Mouse (Mus musculus): ENCODE results near the gene Tollip. TPM values are rescaled to one million over a fixed set of nuclear protein-coding genes. Genes with fewer than 3 reads are reported as not detected.

The Tollip gene
- polyA plus RNA-seq (2012; ENCODE audit: insufficient read depth, insufficient read length, missing spikeins) = 37.2 and 39.1 TPM in 2 replicates

DNA sequence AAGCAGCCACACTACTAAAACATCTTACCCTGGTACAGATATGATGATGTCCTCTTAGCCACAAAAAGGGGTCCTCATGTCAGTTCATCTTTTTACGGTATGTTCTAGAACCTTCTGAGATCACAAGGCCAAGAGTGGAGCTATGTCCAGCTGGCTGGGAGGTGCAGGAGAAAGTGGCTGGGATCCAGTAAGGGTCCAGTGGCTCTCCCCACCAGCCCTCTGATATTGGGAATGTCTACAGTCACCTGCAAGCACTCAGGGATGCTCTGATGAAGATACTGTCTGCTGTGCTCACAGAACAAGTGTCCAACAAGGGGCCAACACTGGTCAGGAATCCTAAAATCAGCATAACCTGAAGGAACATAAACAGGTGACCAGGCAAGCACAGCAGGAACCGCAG, at the start of gene Tollip:
Gene Tollip (minus strand): TSS at position 101 of the 400 bp plus-strand sequence.
- Histone ChIP-seq H3K4me3 (ENCODE audit: insufficient read depth, low read length) (no peak within 1 kb of the TSS), H3K4me1 (ENCODE audit: control insufficient read depth, insufficient read depth, low read length) (no peaks in the 10 kb centered on the region), H3K27ac (ENCODE audit: insufficient read depth, low read depth, low read length) (no peak within 1 kb of the TSS)
- no peak for TF ChIP-seq CTCF (IDR thresholded peaks at IDR 0.05; ENCODE audit: low read depth, low read length)

DNA sequence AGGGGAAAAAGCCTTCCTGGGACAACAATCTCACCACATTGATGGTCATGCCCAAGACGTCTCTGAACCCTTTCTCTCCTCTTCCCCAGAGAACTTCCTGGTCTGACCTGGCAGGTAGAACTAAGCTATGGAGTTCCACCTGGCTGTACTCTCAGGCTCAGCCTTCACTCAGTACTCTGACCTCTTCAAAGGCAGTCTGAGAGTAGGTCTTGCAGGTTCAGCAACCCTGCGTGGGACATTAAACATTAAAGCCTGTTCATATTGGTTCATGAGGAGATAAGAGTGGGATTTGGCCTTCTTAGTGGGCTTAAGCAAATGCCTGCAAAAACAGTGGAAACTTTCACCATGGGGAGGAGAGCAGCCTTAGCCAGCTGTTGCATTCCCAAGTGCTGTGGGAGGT, 48.0 kb upstream of the Tollip start:
- no peak overlapping the region for H3K4me3 ChIP-seq (ENCODE audit: insufficient read depth, low read length)
- no peak overlapping the region for H3K27ac ChIP-seq (ENCODE audit: insufficient read depth, low read depth, low read length)
- TF ChIP-seq CTCF (IDR thresholded peaks at IDR 0.05; ENCODE audit: low read depth, low read length) (no peak), POLR2A (IDR thresholded peaks at IDR 0.05; ENCODE audit: borderline replicate concordance, low read depth, low read length) (no peak)
- H3K4me1 ChIP-seq (ENCODE audit: control insufficient read depth, insufficient read depth, low read length) = no peaks in the 10 kb centered on the region

DNA sequence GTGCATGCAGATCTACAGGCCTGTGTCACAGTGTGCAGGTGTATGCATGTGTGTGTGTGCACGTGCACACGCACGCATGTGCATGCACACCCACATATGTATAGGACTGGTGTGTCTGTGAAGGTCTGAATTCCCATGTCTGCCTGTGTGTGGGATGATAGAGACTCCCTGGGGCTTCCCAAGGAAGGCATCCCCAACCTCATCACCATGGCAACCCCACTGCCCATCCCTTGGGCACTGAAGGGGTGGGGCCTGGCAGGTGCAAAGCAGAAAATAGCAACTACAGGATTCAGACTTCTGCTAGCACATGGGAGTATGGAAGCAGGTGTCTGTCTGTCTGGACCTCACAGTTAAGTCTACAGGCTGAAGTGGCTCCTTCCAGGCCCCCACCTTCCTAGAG, 44.2 kb upstream of the Tollip start:
- no peak for TF ChIP-seq POLR2A (IDR thresholded peaks at IDR 0.05; ENCODE audit: borderline replicate concordance, low read depth, low read length)
- no peak for TF ChIP-seq CTCF (IDR thresholded peaks at IDR 0.05; ENCODE audit: low read depth, low read length)
- no peaks in the 10 kb centered on the region for H3K4me1 ChIP-seq (ENCODE audit: control insufficient read depth, insufficient read depth, low read length)
- H3K4me3 ChIP-seq (ENCODE audit: insufficient read depth, low read length) = no peak overlapping the region
- H3K27ac ChIP-seq (ENCODE audit: insufficient read depth, low read depth, low read length) = no peak overlapping the region

DNA sequence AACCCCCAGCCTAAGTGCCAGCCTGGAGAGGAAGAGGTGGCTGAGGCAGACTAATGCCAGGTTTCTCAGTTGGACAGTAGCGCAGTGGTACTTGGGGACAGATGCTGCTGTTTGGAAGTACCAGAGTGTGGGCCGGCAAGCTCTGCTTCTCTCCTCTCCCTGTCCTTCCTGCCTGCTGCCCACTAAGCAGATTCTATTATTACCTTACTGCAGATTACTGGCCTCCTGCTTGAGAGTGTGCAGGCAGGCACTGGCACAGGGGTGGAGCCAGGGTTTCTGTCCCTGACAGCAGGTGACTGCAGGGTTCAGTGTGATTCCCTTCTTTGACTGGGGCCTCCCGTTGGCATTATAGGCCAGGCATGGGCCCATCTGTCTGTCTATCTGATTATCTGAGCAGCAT, 43.2 kb upstream of the Tollip start:
- no peak for TF ChIP-seq CTCF (IDR thresholded peaks at IDR 0.05; ENCODE audit: low read depth, low read length)
- TF ChIP-seq POLR2A (IDR thresholded peaks at IDR 0.05; ENCODE audit: borderline replicate concordance, low read depth, low read length) = no peak
- H3K4me3 ChIP-seq (ENCODE audit: insufficient read depth, low read length) = no peak overlapping the region
- no peaks in the 10 kb centered on the region for H3K4me1 ChIP-seq (ENCODE audit: control insufficient read depth, insufficient read depth, low read length)
- no peak overlapping the region for H3K27ac ChIP-seq (ENCODE audit: insufficient read depth, low read depth, low read length)

DNA sequence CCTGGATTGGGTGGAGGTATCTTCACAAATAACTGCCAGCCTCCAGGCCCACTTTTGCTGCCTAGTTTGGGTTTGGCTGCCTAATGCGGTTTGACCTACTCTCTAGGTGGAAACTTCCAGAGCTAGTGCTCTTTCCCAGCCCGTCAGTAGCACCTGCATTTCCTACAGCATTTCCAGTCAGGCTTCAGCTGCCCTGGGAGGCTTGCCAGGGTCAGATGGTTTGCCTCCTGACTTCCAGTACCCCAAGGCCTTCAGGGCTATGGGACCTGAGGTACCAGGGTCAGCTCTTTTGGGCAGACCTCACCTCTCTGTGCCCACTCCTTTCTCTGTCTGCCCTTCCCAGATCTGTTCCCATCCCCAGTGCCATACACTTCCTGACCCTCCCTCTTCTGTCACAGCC, 42.6 kb upstream of the Tollip start:
- Histone ChIP-seq H3K27ac (ENCODE audit: insufficient read depth, low read depth, low read length) (no peak overlapping the region), H3K4me1 (ENCODE audit: control insufficient read depth, insufficient read depth, low read length) (no peaks in the 10 kb centered on the region), H3K4me3 (ENCODE audit: insufficient read depth, low read length) (no peak overlapping the region)
- TF ChIP-seq CTCF (IDR thresholded peaks at IDR 0.05; ENCODE audit: low read depth, low read length) (no peak), POLR2A (IDR thresholded peaks at IDR 0.05; ENCODE audit: borderline replicate concordance, low read depth, low read length) (no peak)

DNA sequence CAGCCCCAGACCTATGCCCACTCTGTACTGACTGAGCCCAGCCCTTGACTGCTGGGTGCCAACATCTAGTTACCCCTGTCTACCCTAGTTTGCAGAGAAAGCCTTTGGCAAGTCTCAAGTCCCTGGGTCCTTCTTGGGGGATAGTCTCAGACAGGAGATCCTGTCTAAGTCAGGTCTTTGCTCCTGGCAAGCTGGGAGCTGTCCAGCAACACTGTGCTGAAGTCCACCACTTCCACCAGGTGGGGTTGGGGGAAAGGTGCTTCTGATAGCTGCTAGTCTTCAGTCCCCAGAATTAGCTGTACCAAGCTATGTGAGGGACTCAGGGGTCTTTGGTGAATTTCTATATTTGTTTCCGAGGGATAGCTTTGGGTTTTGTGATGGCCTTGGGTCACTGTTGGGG, 40.8 kb upstream of the Tollip start:
- H3K4me3 ChIP-seq (ENCODE audit: insufficient read depth, low read length) = no peak overlapping the region
- H3K27ac ChIP-seq (ENCODE audit: insufficient read depth, low read depth, low read length) = no peak overlapping the region
- TF ChIP-seq CTCF (IDR thresholded peaks at IDR 0.05; ENCODE audit: low read depth, low read length) (no peak), POLR2A (IDR thresholded peaks at IDR 0.05; ENCODE audit: borderline replicate concordance, low read depth, low read length) (no peak)
- H3K4me1 ChIP-seq (ENCODE audit: control insufficient read depth, insufficient read depth, low read length) = no peaks in the 10 kb centered on the region

DNA sequence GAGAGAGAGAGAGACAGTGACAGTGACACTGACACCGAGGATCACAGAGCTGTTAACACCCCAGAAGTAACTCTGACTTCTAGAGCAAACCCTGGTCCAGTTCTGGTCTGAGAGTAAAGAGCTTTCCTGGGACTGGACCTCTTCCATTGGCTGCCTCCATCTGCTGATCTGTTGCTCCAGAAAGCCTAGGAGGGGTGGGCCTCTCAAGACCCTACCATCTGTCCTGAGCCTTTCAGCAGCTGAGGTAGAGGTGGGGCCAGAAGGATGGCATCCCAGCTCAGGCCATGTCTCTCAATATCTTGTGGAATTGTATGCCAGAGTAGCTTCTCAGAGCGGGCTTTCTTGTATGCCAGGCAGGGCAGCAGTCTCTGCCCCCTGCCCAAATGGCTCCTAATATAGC, 39.9 kb upstream of the Tollip start:
- Histone ChIP-seq H3K4me1 (ENCODE audit: control insufficient read depth, insufficient read depth, low read length) (no peaks in the 10 kb centered on the region), H3K4me3 (ENCODE audit: insufficient read depth, low read length) (no peak overlapping the region), H3K27ac (ENCODE audit: insufficient read depth, low read depth, low read length) (no peak overlapping the region)
- no peak for TF ChIP-seq CTCF (IDR thresholded peaks at IDR 0.05; ENCODE audit: low read depth, low read length)

DNA sequence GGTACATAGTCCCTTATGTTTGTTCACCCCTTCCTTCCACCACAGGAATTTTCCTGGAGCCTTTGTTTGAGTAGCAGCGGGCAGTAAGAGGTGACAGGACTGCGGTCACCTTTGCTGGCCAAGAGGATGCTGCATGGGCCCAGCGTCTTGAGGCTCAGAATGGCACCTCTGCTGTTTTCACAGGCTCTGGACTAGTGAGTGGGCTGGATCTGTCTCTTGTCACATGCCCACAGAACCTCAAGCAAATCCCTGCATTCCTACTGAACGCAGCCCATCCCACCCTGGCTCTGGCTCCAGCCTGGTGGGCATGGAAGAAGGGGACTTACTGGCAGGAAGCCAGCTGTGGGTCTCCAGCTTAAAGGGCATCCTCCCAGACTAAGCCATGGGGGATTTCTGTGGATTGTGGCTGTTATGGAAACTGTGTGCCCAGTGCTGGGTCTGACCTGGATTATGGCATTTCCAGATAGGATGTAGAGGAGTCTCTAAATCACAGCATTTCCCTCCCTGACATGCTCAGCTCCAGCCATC, 39.3 kb upstream of the Tollip start:
- no peak overlapping the region for H3K27ac ChIP-seq (ENCODE audit: insufficient read depth, low read depth, low read length)
- H3K4me1 ChIP-seq (ENCODE audit: control insufficient read depth, insufficient read depth, low read length) = no peaks in the 10 kb centered on the region
- H3K4me3 ChIP-seq (ENCODE audit: insufficient read depth, low read length) = no peak overlapping the region
- TF ChIP-seq CTCF (IDR thresholded peaks at IDR 0.05; ENCODE audit: low read depth, low read length) = no peak
- no peak for TF ChIP-seq POLR2A (IDR thresholded peaks at IDR 0.05; ENCODE audit: borderline replicate concordance, low read depth, low read length)

DNA sequence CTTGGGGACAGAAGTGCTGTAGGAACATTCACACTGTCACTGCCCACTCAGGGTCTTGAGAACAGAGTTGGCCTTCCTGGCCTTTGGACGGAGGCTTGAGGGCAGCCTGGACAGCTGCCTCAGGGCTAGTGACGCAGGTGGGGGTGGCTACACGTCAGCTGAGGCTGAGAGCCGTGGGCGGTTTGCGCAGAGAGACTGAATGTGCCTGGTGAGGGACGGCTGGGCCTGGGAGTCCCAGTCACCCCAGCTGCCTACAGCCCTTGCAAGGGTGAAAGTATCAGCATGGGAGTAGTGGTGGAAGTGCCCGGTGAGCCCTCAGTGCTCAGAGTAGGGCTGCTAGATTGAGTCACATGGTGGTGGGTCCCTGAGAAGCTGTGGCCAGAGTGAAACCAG, 37.9 kb upstream of the Tollip start:
- no peak overlapping the region for H3K4me3 ChIP-seq (ENCODE audit: insufficient read depth, low read length)
- H3K4me1 ChIP-seq (ENCODE audit: control insufficient read depth, insufficient read depth, low read length) = no peaks in the 10 kb centered on the region
- no peak overlapping the region for H3K27ac ChIP-seq (ENCODE audit: insufficient read depth, low read depth, low read length)
- TF ChIP-seq POLR2A (IDR thresholded peaks at IDR 0.05; ENCODE audit: borderline replicate concordance, low read depth, low read length) (no peak), CTCF (IDR thresholded peaks at IDR 0.05; ENCODE audit: low read depth, low read length) (no peak)

DNA sequence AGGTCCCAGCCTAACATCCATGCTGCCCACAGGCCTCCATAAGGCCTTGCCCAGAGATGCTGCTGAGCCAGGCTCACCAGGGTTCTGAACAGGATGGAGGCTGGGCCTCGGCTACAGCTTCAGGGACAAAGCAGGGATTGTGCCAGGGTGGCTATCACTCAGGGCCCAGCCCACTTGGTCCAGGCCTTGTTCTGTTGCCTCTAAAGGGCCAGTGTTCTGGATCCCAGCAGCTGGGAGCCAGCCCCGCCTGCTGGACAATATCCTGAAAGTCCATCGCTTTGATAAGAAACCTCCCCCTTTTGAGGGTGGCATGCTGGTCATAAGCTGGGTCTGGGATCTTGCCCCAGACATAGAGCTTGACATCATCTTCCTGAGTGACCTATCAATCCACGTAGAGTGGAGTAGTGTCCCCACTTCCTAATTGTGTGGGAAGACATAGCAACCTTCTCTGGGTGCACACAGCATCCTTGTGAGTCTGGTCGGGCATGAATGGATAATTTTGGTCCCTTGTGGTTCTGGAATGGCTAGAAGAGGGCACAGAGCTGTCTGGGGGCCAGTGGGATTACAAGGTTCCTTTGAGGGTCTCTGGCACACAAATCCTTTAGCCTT, 37.4 kb upstream of the Tollip start:
- H3K4me1 ChIP-seq (ENCODE audit: control insufficient read depth, insufficient read depth, low read length) = no peaks in the 10 kb centered on the region
- no peak overlapping the region for H3K4me3 ChIP-seq (ENCODE audit: insufficient read depth, low read length)
- no peak overlapping the region for H3K27ac ChIP-seq (ENCODE audit: insufficient read depth, low read depth, low read length)
- TF ChIP-seq CTCF (IDR thresholded peaks at IDR 0.05; ENCODE audit: low read depth, low read length) (no peak), POLR2A (IDR thresholded peaks at IDR 0.05; ENCODE audit: borderline replicate concordance, low read depth, low read length) (no peak)

DNA sequence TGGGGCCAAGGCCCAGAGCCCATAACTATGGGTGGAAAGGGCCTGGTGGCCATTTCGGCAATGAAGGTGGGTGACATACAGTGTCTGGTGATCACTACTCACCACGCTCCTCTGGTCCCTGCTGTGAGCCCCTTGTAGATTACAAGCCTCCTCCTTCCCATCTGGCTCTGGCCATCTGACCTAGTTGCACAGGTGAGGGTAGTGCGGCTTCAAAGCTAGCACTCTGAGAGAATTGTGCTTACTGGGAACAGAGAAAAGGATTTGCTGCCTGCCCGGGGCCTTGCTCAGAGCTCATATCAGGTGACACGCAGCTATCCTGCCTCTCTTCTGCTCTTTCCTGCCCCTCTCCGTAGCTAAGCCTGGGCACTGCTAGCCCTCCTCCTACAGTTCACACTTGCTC, 35.3 kb upstream of the Tollip start:
- no peak for TF ChIP-seq POLR2A (IDR thresholded peaks at IDR 0.05; ENCODE audit: borderline replicate concordance, low read depth, low read length)
- TF ChIP-seq CTCF (IDR thresholded peaks at IDR 0.05; ENCODE audit: low read depth, low read length) = no peak
- Histone ChIP-seq H3K4me1 (ENCODE audit: control insufficient read depth, insufficient read depth, low read length) (no peaks in the 10 kb centered on the region), H3K27ac (ENCODE audit: insufficient read depth, low read depth, low read length) (no peak overlapping the region), H3K4me3 (ENCODE audit: insufficient read depth, low read length) (no peak overlapping the region)

Data from bone marrow macrophage, adult 2 months (primary cell).